Mouse (Mus musculus): ENCODE data around the gene Tmem268.

Tmem268 gene

GRCm38 (mm10) chr4:63627111-63627510, 68.5 kb downstream of the Tmem268 start:
- H3K4me1 ChIP-seq (replicated peaks; ENCODE audit: low read depth, low read length) = no peaks in the 10 kb centered on the region
- no peaks in the 10 kb centered on the region for H3K27me3 ChIP-seq (ENCODE audit: insufficient read depth, low read length)
- no peaks in the 10 kb centered on the region for H3K36me3 ChIP-seq (ENCODE audit: insufficient read depth, low read length)
- no peak overlapping the region for H3K4me3 ChIP-seq (replicated peaks; ENCODE audit: low read length)
- no peak for TF ChIP-seq POU5F1 (IDR thresholded peaks at IDR 0.05; ENCODE audit: borderline replicate concordance, low read length)
- no peak for TF ChIP-seq CTCF (conservative IDR thresholded peaks at IDR 0.05; ENCODE audit: low read length)
- no peak for TF ChIP-seq NANOG (IDR thresholded peaks at IDR 0.05; ENCODE audit: borderline replicate concordance, low read length)
- H3K9me3 ChIP-seq (ENCODE audit: low read length) = no peaks in the 10 kb centered on the region

DNA sequence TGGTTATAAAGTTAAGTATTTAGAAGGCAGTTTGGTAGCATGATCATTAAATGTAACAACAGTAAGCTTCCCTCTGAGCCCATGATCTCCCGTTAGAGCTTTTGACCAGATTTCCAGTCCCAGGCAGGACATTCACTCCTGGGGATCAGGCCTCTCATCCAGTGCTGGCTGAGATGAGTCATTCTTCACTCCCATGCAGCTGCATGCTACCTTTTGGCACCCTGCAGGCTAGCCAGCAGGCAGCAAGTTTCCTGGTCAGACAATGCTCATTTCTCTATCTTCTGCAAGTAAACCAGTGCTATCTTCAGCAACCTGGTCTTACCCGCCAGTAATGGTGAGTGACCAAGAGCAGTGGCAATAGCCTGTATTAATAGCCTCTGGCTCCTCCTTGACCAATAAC, 74.6 kb downstream of the Tmem268 start:
- Histone ChIP-seq H3K9me3 (ENCODE audit: low read length) (no peaks in the 10 kb centered on the region), H3K36me3 (ENCODE audit: insufficient read depth, low read length) (no peaks in the 10 kb centered on the region), H3K27me3 (ENCODE audit: insufficient read depth, low read length) (no peaks in the 10 kb centered on the region), H3K4me3 (replicated peaks; ENCODE audit: low read length) (no peak overlapping the region), H3K4me1 (replicated peaks; ENCODE audit: low read depth, low read length) (no peaks in the 10 kb centered on the region)
- TF ChIP-seq POU5F1 (IDR thresholded peaks at IDR 0.05; ENCODE audit: borderline replicate concordance, low read length) (no peak), CTCF (conservative IDR thresholded peaks at IDR 0.05; ENCODE audit: low read length) (no peak), NANOG (IDR thresholded peaks at IDR 0.05; ENCODE audit: borderline replicate concordance, low read length) (no peak)
